Mouse (Mus musculus): Measurements from ENCODE around the gene Gucd1. TPM values are rescaled to one million over a fixed set of nuclear protein-coding genes. Genes with fewer than 3 reads are reported as not detected.

Gucd1 gene
- total and polyA plus RNA-seq, 2 experiments: 115 to 166 TPM

DNA sequence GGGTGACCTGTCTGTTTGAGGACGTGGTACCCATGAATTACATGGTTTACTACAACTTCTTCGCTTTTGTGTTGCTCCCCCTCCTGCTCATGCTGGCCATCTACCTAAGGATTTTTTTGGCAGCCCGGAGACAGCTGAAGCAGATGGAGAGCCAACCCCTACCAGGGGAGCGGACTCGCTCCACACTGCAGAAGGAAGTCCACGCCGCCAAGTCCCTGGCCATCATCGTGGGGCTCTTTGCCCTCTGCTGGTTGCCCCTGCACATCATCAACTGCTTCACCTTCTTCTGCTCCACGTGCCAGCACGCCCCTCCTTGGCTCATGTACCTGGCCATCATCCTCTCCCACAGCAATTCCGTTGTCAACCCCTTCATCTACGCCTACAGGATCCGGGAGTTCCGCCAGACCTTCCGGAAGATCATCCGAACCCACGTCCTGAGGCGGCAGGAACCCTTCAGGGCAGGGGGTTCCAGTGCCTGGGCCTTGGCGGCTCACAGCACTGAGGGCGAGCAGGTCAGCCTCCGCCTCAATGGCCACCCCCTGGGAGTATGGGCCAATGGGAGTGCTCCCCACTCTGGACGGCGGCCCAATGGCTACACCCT is 184.5 kb downstream of the Gucd1 start:
- TF ChIP-seq CTCF (IDR thresholded peaks at IDR 0.05; ENCODE audit: low read depth, low read length): no peak
- TF ChIP-seq POLR2A (IDR thresholded peaks at IDR 0.05; ENCODE audit: extremely low read depth, insufficient read depth, low read length): no peak
- no peak for DNase-seq (ENCODE audit: extremely low read depth, low read depth, low spot score)
- Histone ChIP-seq H3K27ac (replicated peaks; ENCODE audit: insufficient read depth, low read depth, low read length) (no peak overlapping the region), H3K27me3 (ENCODE audit: control insufficient read depth, insufficient read depth, low read length) (no peaks in the 10 kb centered on the region), H3K79me2 (ENCODE audit: control insufficient read depth, insufficient read depth, low read length) (no peaks in the 10 kb centered on the region), H3K4me1 (ENCODE audit: control insufficient read depth, insufficient read depth, low read length) (no peaks in the 10 kb centered on the region; the same call in 1 of the 2 replicates), H3K4me3 (ENCODE audit: insufficient read depth, low read depth, low read length) (no peak overlapping the region), H3K36me3 (ENCODE audit: control insufficient read depth, insufficient read depth, low read length) (no peaks in the 10 kb centered on the region), H3K9ac (ENCODE audit: low read depth, low read length) (no peak overlapping the region)
- 95% methylated on average over 23 of the region's 23 CpGs for WGBS

DNA sequence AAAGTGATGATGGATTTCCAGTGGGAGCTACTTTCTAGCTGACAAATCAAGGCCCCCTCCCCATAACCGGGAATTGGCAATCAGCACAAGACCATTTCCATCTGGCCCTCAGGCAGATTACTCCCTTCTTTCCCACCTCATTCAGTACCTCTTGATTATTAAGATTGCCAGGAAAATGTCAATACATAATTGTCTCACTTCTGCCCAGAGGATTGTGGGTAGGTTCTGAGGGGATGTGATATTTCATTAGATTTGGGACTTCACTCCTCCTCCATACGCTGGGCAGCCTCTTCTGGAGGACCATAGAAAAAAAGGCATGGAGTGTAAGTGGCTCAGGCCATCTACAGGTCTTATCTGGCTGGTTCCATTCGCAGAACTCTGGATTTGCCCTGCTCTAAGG is 185.5 kb downstream of the Gucd1 start:
- TF ChIP-seq CTCF (IDR thresholded peaks at IDR 0.05; ENCODE audit: low read depth, low read length): no peak
- no peak for TF ChIP-seq POLR2A (IDR thresholded peaks at IDR 0.05; ENCODE audit: extremely low read depth, insufficient read depth, low read length)
- Histone ChIP-seq H3K27ac (replicated peaks; ENCODE audit: insufficient read depth, low read depth, low read length) (no peak overlapping the region), H3K79me2 (ENCODE audit: control insufficient read depth, insufficient read depth, low read length) (no peaks in the 10 kb centered on the region), H3K4me1 (ENCODE audit: control insufficient read depth, insufficient read depth, low read length) (no peaks in the 10 kb centered on the region; the same call in 1 of the 2 replicates), H3K27me3 (ENCODE audit: control insufficient read depth, insufficient read depth, low read length) (no peaks in the 10 kb centered on the region), H3K36me3 (ENCODE audit: control insufficient read depth, insufficient read depth, low read length) (no peaks in the 10 kb centered on the region), H3K9ac (ENCODE audit: low read depth, low read length) (no peak overlapping the region), H3K4me3 (ENCODE audit: insufficient read depth, low read depth, low read length) (no peak overlapping the region)
- no peak for DNase-seq (ENCODE audit: extremely low read depth, low read depth, low spot score)
- 94% methylated on average over 3 of the region's 3 CpGs for WGBS

DNA sequence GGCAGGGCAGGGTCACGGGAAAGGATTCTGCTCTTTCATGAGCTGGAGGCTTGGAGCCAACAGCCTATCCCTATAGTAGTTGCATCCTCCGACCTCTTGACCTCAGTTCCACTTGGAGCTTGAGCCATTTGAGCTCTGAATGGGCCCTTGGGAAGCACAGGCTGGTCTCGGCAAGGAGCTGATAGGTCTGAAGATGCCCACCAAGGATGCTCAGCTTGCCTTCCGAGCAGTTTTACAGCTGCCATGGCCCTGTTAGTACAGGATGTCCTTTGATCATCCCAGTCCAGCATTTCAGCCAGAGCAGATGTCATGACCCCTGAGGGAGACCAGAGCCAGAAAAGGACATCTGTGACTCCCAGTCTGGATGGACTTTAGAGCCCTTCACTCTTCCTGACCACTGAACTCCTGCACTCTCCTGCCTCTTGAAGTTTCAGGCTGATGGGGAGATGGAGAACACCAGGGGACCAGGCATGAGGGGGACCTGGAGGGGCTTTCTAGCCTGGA is 189.5 kb downstream of the Gucd1 start:
- no peaks in the 10 kb centered on the region for H3K79me2 ChIP-seq (ENCODE audit: control insufficient read depth, insufficient read depth, low read length)
- 59% methylated on average over 4 of the region's 4 CpGs for WGBS
- H3K36me3 ChIP-seq (ENCODE audit: control insufficient read depth, insufficient read depth, low read length): no peaks in the 10 kb centered on the region
- TF ChIP-seq CTCF (IDR thresholded peaks at IDR 0.05; ENCODE audit: low read depth, low read length): no peak
- H3K4me3 ChIP-seq (ENCODE audit: insufficient read depth, low read depth, low read length): no peak overlapping the region
- H3K4me1 ChIP-seq (ENCODE audit: control insufficient read depth, insufficient read depth, low read length): no peaks in the 10 kb centered on the region
- DNase-seq (ENCODE audit: extremely low read depth, low read depth, low spot score): peak; percentile 52
- no peak overlapping the region for H3K27ac ChIP-seq (replicated peaks; ENCODE audit: insufficient read depth, low read depth, low read length)
- H3K9ac ChIP-seq (ENCODE audit: low read depth, low read length): no peak overlapping the region
- no peaks in the 10 kb centered on the region for H3K27me3 ChIP-seq (ENCODE audit: control insufficient read depth, insufficient read depth, low read length)

DNA sequence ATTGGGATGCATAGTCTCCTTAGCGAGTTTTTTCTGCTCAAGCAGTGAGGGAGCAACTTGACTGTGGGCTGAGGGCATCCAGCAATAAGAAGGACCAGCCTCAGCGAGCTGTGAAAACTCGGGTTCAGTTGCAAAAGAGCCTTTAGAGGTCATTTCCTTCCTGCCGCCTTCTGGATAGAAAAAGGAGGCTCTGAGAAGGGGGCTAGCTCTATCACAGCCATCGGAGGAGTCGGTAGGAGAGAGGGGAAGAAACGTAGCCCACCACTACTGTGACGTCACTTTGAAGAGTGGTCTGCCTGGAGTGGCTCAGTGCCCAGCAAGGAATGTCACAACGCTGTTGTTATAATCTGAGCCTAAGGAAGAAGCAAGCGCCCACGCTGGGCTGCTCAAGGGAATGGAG is 190.7 kb downstream of the Gucd1 start:
- H3K4me3 ChIP-seq (ENCODE audit: insufficient read depth, low read depth, low read length): no peak overlapping the region
- no peaks in the 10 kb centered on the region for H3K27me3 ChIP-seq (ENCODE audit: control insufficient read depth, insufficient read depth, low read length)
- WGBS: 71% methylated on average over 11 of the region's 11 CpGs
- no peak for TF ChIP-seq CTCF (IDR thresholded peaks at IDR 0.05; ENCODE audit: low read depth, low read length)
- H3K36me3 ChIP-seq (ENCODE audit: control insufficient read depth, insufficient read depth, low read length): no peaks in the 10 kb centered on the region
- no peaks in the 10 kb centered on the region for H3K4me1 ChIP-seq (ENCODE audit: control insufficient read depth, insufficient read depth, low read length)
- H3K79me2 ChIP-seq (ENCODE audit: control insufficient read depth, insufficient read depth, low read length): no peaks in the 10 kb centered on the region
- no peak for DNase-seq (ENCODE audit: extremely low read depth, low read depth, low spot score)
- no peak overlapping the region for H3K9ac ChIP-seq (ENCODE audit: low read depth, low read length)
- H3K27ac ChIP-seq (replicated peaks; ENCODE audit: insufficient read depth, low read depth, low read length): no peak overlapping the region

DNA sequence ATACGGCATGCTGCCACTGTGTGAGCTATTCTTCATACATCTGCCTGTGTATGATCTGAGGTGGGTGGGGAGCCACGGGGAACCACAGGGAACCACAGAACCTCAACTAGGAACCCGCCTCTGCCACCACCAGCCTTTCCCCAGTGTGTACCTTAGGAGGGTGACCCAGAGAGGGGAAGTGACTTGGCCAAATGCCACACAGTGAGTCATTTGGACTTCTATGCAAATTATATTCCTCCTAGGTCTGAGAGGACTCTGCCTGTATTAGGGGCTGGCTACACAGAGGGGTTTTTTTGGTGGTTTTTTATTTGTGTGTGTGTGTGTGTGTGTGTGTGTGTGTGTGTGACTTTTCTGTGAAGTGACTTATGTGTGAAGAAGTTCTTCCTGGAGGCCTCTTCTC is 191.2 kb downstream of the Gucd1 start:
- WGBS: 43% methylated on average over 3 of the region's 3 CpGs
- peak; percentile 13 for DNase-seq (ENCODE audit: extremely low read depth, low read depth, low spot score)
- no peak overlapping the region for H3K4me3 ChIP-seq (ENCODE audit: insufficient read depth, low read depth, low read length)

DNA sequence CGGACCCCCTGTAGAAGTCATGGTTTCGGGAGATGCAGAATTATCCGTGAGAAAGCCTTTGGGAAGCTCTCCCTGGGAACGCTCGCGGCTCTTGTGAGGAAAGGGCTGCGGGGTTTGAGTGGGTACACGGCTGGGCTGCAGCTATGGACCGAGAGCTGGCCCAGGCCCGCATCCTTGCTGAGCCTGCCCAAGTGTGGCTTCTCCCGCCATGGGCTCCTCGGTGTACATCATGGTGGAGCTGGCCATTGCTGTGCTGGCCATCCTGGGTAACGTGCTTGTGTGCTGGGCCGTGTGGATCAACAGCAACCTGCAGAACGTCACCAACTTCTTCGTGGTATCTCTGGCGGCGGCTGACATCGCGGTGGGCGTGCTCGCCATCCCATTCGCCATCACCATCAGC is 192.0 kb downstream of the Gucd1 start:
- WGBS: 95% methylated on average over 23 of the region's 23 CpGs
- DNase-seq (ENCODE audit: extremely low read depth, low read depth, low spot score): no peak
- no peak overlapping the region for H3K4me3 ChIP-seq (ENCODE audit: insufficient read depth, low read depth, low read length)
- H3K27me3 ChIP-seq (ENCODE audit: control insufficient read depth, insufficient read depth, low read length): no peaks in the 10 kb centered on the region
- no peaks in the 10 kb centered on the region for H3K4me1 ChIP-seq (ENCODE audit: control insufficient read depth, insufficient read depth, low read length)
- TF ChIP-seq POLR2A (IDR thresholded peaks at IDR 0.05; ENCODE audit: extremely low read depth, insufficient read depth, low read length): no peak
- TF ChIP-seq CTCF (IDR thresholded peaks at IDR 0.05; ENCODE audit: low read depth, low read length): no peak
- H3K36me3 ChIP-seq (ENCODE audit: control insufficient read depth, insufficient read depth, low read length): no peaks in the 10 kb centered on the region
- H3K27ac ChIP-seq (replicated peaks; ENCODE audit: insufficient read depth, low read depth, low read length): no peak overlapping the region
- H3K9ac ChIP-seq (ENCODE audit: low read depth, low read length): no peak overlapping the region
- H3K79me2 ChIP-seq (ENCODE audit: control insufficient read depth, insufficient read depth, low read length): no peaks in the 10 kb centered on the region

More for the DNA sequence above, 191.2 kb downstream of the Gucd1 start:
- no peak overlapping the region for H3K27ac ChIP-seq (replicated peaks; ENCODE audit: insufficient read depth, low read depth, low read length)
- H3K4me1 ChIP-seq (ENCODE audit: control insufficient read depth, insufficient read depth, low read length): no peaks in the 10 kb centered on the region
- no peaks in the 10 kb centered on the region for H3K27me3 ChIP-seq (ENCODE audit: control insufficient read depth, insufficient read depth, low read length)
- H3K79me2 ChIP-seq (ENCODE audit: control insufficient read depth, insufficient read depth, low read length): no peaks in the 10 kb centered on the region
- no peak overlapping the region for H3K9ac ChIP-seq (ENCODE audit: low read depth, low read length)
- no peak for TF ChIP-seq POLR2A (IDR thresholded peaks at IDR 0.05; ENCODE audit: extremely low read depth, insufficient read depth, low read length)
- no peak for TF ChIP-seq CTCF (IDR thresholded peaks at IDR 0.05; ENCODE audit: low read depth, low read length)
- H3K36me3 ChIP-seq (ENCODE audit: control insufficient read depth, insufficient read depth, low read length): no peaks in the 10 kb centered on the region

All from liver, adult 2 months (tissue).